Mouse (Mus musculus) small intestine, adult 2 months (tissue): Measurements from ENCODE around the gene Plxnc1.

Experiments used
- CTCF ChIP-seq: fragments of 200-500 bp; IDR thresholded peaks from 2 replicates; pipeline ENCODE4 v1.5.1; 2012; ENCODE audit warnings: low read depth, mild to moderate bottlenecking, control low read depth, inconsistent platforms, low read length, moderate library complexity, mixed read lengths; ENCODE audit not compliant: insufficient replicate concordance, insufficient read length; ENCODE audit errors: extremely low read depth
- POLR2A ChIP-seq: fragments of 200-500 bp; IDR thresholded peaks from 2 replicates; pipeline ENCODE4 v1.6.1; 2012; ENCODE audit warnings: low read depth, mild to moderate bottlenecking, control low read depth, inconsistent platforms, low read length, moderate library complexity

DNA sequence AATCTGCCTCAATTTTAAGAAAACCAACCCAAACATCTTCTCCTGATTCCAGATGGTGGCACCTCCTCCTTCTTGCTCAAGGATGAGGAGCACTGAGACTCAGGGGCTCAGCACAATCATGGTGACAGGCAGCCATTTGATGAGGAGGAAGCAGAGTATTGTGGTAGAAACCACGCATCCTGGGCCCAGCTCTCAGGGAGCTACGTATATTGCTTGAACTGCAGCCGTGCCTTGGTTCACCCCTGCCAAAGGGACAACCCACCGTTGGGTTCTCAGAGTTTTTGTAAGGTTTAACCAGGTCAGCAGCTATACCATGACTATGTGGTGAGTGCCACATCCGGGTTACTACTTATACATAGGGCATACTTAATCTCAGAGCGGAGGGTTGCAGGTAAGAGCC, 96.3 kb downstream of the Plxnc1 start:
- TF ChIP-seq CTCF (no peak), POLR2A (no peak)
